Mouse (Mus musculus) ES-Bruce4 (cell line): Measurements from ENCODE around the gene Iqce.

Experiments
- CTCF ChIP-seq: IDR thresholded peaks from one replicate; pipeline ENCODE4 v1.8.1; 2011; ENCODE audit warnings: low read depth, low read length
- EP300 ChIP-seq: IDR thresholded peaks from 2 replicates; pipeline ENCODE4 v1.6.1; 2011; ENCODE audit warnings: low read depth, low read length; ENCODE audit not compliant: insufficient read depth
- POLR2A ChIP-seq: IDR thresholded peaks from one replicate; pipeline ENCODE4 v1.8.1; 2011; ENCODE audit warnings: low read length; ENCODE audit not compliant: insufficient read depth

GRCm38 (mm10) chr5:140661427-140661826, 40.8 kb downstream of the Iqce start:
- TF ChIP-seq EP300 (no peak), POLR2A (no peak), CTCF (no peak)
